Mouse (Mus musculus) large intestine, adult 2 months (tissue): ENCODE results near the gene Yy2. TPM values are rescaled to one million over a fixed set of nuclear protein-coding genes. Genes with fewer than 3 reads are reported as not detected.

Experiments used
- DNase-seq: peaks from one replicate; pipeline ENCODE4 v3.0.0-alpha.2; 2012; ENCODE audit warnings: low read depth, low spot score
- WGBS: fragments of 180-500 bp; shearing (Covaris S2); methylation state at CpG from one replicate; pipeline ENCODE4 v1.1.7; 2018; 5-methylcytosine and 5-hydroxymethylcytosine counted together
- polyA plus RNA-seq: library from polyadenylated mRNA; depleted of rRNA; stranded (reverse); fragments of >200 nt; gene quantifications from 2 replicates; pipeline ENCODE4 v1.2.3, GENCODE M21; 2012; rRNA removed

Yy2 gene
- polyA plus RNA-seq, result not detected in 2 replicates

DNA sequence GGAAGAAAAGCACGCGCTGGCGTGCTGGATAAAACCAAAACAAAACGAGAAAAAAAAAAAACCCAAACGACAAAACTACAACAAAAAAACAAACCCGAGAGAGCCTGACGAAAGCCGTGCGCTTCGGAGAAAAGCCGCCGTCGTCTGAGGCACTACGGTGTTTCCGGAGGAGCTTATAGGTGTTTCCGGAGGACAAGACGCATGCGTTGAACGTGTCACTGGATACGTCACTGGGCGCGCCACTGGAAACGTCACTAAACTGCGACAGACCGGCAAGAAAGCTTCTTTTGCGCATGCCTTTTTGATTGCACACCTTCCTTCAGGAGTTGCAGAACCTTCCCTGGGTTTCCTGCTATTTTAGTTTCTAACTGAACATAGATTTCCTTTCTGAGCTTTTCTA is at the start of gene Yy2:
Yy2 (minus strand) TSS at position 146 of the 400 bp plus-strand sequence.
- 87% methylated on average over 26 of the region's 26 CpGs for WGBS
- DNase-seq, result no peak

DNA sequence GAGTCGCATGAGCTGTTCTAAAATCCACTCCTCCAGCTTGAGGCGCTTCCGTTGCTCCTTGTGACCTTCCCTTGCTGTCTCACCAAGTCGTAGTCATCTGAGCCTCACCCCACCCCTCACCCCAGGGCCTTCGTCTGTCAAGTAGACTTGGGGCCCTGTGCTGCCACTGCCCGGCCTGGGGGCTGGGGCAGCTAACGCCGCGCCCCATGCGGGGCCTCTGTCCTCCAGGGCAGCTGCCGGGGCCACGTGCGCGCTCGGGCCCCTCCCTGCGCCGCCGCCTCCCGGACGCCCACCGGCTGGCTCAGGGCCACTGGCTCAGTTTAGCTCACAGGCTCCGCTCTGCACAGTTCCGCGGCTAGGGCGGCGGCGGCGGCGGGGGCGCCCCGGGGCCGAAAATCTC is 44.1 kb upstream of the Yy2 start:
- 34% methylated on average over 32 of the region's 32 CpGs for WGBS
- no peak for DNase-seq

DNA sequence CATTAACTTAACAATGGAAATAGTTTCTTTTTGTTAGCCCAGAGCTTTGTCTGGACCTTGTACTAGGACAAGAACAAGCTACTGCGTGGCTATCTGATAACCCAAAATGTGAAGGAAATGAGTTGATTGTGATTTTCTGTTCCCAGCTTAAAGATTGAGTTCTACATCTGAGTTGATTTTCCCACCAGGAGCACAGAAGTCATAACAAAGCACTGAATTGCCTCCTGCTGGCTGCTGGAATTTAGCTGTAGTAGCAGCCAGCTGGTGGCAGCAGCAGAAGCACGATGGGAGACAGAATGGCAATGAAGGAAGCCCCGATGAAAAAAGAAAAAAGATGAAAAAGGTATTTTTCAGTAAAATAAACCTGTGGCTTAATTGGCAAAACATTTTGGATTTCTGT is 32.7 kb upstream of the Yy2 start:
- DNase-seq, result no peak
- WGBS, result 14% methylated on average over 3 of the region's 3 CpGs

DNA sequence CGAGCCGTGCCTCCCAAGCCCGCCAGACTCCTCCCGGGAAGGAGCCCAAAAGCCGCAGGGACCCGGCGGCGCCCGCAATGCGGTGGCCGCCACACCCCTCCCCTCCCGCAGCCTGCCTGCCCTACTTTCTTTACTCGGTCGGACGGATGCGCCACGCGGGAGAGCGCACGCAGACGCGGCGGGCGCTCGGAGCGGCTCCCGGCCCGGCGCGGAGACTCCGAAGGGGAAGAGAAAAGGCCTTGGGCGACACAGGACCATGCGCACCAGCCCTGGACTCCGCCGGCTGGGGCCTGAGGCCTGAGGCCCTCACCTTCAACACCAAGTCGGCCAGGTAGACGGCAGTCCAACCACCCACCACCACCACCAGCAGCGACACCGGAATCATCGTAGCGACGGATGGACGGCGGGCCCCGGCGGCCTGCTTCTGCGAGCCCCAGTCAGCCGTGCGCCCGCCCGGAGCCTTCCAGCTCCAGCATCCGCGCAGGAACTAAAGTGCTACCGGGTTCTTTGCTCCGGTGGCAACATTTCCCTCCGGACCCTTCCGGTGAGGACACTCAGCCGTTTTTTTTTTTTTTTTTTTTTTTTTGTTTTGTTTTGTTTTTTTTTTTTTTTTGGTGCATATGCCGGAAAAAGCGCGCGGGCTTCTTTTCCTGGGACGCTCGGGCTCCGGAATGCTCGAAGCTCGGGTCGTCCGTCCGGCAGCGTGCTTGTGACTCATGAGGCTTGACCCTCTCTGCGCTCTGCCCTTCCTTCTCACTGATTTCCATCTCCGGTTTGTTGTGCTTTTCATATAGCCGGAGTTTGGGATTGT is 29.6 kb upstream of the Yy2 start, which contains the start of gene Mbtps2:
Mbtps2 (minus strand) TSS at position 530 of the 811 bp plus-strand sequence.
- WGBS, result 15% methylated on average over 73 of the region's 74 CpGs
- DNase-seq, result no peak

DNA sequence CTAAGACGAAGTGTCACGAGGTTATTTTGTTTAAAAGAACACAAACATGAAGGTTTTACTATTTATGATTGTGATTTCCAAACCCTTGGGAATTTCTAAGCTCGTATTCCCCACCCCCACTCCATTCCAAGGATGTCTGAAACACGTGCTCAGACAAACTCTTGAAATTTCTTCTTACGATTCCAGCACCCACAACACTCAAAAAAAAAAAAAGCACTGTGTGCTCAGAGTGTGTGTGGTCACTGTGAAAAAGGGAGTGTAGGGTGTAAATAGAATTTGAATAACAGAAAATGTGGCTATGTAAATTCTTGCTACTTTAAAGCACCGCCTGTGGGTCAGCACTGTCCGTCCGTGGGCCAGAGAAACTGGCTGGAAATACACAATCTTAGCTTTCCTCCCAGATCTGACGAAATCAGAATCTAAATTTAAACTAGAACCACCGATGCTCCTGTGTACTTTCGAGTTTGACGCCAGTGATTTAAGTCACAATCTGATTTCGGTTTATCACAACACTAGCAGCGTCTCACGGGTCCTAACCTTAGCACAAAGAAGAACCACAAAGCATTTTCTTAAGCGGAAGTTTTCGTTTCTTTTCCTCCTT is 28.9 kb upstream of the Yy2 start:
- WGBS, result 14% methylated on average over 17 of the region's 17 CpGs
- no peak for DNase-seq

DNA sequence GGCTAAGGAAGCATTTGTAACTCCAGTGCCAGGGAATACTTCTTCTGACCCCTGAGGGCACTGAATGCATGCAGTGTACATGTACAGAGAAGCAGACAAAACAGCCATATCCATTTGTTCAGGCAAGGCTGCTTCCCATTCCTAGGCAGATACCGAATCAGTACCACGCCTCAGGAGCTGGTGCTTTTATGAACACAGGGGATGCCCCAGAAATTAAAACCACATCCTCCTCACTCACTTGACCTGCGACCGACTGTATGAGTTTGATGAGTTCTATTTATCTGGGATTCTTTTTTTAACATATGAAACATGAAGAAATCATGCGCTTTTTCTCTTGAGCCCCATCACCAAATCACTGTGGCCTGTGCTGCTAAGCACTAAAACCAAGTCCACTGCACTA is 28.0 kb upstream of the Yy2 start:
- WGBS, result 46% methylated on average over 5 of the region's 5 CpGs
- DNase-seq, result no peak

DNA sequence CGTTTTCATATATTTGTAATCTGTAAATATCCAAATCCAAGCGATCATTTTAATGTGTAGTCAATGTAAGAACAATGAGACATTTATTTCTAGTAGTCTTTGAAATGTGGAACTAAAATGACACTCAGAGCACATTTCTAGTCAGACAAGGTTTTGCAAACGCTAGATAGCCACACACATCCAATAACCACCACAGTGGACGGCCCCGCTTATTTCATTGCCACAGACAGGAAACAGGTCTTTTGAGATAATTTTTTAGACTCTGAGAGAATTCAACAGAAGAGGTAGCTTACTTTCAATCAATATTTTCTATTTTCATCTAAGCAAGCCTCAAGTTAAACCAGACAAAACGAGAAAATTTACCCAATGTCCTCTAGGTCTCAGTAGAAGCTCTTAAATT is 27.1 kb upstream of the Yy2 start:
- DNase-seq, result no peak
- 81% methylated on average over 6 of the region's 6 CpGs for WGBS

DNA sequence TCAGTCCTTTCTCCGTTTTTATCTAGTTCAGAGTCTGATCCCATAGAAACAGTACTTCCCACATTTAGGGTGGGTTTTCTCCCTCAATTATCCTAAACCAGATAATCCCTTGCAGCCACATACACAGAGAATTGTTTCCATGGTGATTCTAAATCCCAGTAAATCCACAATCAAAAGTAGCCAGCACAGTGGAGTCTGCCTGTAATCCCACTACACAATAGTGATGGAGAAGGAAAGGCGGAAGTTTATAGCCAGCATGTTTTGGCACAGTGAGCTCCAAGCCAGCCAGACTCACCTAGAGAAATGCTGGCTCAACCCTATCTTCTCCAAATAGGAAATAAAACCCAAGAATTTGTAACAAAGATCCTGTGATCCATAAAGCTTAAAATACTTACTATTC is 25.8 kb upstream of the Yy2 start:
- WGBS, result 62% methylated on average over 2 of the region's 2 CpGs

DNA sequence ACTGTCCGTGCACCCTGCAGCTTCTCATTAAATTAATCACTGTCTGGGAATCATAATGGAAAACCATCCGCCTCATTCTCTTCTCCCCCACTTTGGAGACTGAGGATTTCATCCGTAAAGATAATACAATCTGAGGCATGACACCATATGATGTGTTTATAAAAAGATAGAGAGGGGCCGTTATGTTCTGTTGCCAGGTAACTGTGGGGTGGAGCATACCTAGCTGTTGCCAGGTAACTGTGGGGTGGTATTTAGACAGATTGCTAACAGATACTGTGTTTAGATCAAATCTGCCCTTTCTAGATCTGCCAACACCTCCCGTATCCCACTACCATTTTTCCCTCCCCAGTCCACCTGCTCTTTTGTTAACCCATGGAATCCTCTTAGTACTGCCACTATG is 18.2 kb upstream of the Yy2 start:
- 73% methylated on average over 5 of the region's 5 CpGs for WGBS
- no peak for DNase-seq

More for the DNA sequence above, 25.8 kb upstream of the Yy2 start:
- DNase-seq, result no peak

DNA sequence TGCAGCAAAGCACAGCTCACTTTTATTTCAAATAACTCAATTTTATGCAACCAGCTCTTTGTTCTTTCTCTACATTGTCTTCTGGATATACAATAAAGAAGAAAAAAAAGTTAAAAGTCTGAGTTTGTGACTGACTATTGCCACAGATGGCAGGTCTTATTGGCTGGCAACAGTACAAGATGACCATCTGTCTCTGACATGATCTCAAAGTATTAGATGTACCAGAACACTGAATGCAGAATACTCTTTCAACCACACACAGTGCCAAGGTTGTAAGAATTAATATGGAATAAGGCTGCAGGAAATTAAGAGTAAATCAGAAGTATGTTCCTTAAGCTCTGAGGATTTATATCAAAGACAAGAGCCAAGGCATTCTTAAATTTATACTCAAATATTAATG is 17.6 kb upstream of the Yy2 start:
- no peak for DNase-seq

DNA sequence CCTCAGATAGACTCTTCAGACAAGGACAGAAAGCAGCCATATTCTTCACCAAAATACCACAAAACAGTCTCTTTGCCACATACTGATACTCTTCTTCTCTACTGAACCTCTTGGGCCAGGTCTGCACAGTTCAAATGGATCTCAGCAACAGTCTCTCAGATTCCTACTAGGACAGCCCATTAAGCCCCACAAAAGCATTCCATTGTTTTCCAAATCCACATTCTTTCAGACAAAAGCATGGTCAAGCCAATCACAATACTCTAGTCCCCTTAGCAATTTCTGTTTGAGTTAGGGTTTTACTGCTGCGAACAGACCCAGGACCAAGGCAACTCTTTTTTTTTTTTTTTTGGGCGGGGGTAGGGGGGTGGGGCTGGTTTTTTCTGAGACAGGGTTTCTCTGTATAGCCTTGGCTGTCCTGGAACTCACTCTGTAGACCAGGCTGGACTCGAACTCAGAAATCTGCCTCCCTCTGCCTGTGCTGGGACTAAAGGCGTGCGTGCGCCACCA is 10.4 kb upstream of the Yy2 start:
- DNase-seq, result no peak
- 85% methylated on average over 6 of the region's 6 CpGs for WGBS

DNA sequence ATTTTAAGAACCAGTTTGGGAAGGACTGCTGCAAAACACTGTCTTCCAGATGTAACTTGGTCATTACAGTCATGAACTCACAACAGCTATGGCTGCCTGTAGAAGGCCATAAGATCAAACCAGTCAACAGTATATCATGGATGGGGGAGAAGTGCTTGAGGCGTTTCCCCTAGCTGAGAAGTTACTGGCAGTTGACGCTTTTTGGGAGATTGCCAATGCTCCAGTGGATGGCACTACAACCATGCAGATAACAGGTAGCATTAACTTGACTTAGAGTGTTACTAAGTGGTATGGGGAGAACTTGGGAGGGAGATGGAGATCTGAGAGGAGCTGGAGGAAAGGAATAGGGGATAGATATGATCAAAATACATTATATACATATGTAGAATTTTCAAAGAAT is 5.9 kb upstream of the Yy2 start:
- WGBS, result 72% methylated on average over 2 of the region's 2 CpGs

DNA sequence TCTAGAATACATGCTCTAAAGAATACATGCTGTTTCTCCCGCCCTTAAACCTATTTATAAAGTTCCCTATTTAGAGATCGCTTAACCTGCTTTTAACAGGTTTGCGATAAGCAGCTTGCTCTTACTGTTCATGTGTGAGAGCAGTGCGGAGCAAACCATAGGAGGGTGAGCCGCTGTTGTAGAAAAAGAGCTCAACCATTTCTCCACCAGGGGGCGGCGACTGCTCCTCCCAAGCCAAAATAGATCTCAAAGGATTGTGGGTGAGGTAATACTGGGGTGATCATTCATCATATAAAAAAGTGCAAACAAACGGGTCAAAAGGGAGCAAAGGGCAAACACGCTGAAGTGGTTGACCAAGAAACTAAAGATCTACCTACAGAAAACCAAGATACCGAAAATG is 5.0 kb downstream of the Yy2 start:
- no peak for DNase-seq

More for the DNA sequence above, 5.9 kb upstream of the Yy2 start:
- DNase-seq, result no peak

DNA sequence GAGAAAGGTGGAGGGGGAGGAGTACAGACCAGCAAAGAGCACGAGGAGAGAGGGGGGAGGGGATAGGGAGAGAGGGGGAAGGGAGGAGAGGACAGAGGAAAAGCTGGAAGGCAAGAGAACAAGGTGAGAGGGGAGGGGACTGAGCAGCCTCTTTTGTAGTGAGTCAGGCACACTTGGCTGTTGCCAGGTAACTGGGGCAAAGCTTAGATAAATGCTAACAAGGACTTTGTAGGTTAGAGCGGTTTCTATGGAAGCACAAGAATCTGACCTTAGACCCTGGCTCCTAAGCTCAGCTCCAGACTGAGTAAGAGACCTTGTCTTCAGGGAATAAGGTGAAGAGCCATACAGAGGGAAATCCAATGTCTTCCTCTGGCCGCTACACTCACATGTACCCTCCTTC is 21.7 kb downstream of the Yy2 start:
- no peak for DNase-seq
- WGBS, result 33% methylated on average over 3 of the region's 3 CpGs

More for the DNA sequence above, 5.0 kb downstream of the Yy2 start:
- 76% methylated on average over 10 of the region's 10 CpGs for WGBS

Other genes starting within 250 kb of the Yy2 start
- gene Phex, start 153.7 kb downstream of the Yy2 start, polyA plus RNA-seq, result 0.01 TPM in 1 of 2 replicates, not detected in the other
- gene Sms, start 76.7 kb downstream of the Yy2 start, polyA plus RNA-seq, result 11.2 and 13.6 TPM in 2 replicates
- 4.5 and 6.0 TPM in 2 replicates for gene Mbtps2, start 29.7 kb upstream of the Yy2 start, polyA plus RNA-seq
- 2.0 and 2.1 TPM in 2 replicates for gene Smpx, start 129.9 kb upstream of the Yy2 start, polyA plus RNA-seq
- gene Klhl34, start 249.4 kb upstream of the Yy2 start, polyA plus RNA-seq, result not detected in 2 replicates